Mouse (Mus musculus): ENCODE results near the gene Sept14. TPM values are rescaled to one million over a fixed set of nuclear protein-coding genes. Genes with fewer than 3 reads are reported as not detected.

Gene Sept14
- not detected in 2 replicates for polyA plus RNA-seq (2015; fragmentation: Nextera tagmentation; extraction: Ambion mirVana)

GRCm38 (mm10) chr5:129708412-129708811 is at the start of gene Sept14:
Gene Sept14, minus strand, starts transcription at chr5:129708512.
- 52% methylated on average over 2 of the region's 2 CpGs for WGBS (ENCODE audit: insufficient replicate concordance)
- ATAC-seq (ENCODE audit: insufficient read depth) = no peak
- no peak within 1 kb of the TSS for H3K9ac ChIP-seq

DNA sequence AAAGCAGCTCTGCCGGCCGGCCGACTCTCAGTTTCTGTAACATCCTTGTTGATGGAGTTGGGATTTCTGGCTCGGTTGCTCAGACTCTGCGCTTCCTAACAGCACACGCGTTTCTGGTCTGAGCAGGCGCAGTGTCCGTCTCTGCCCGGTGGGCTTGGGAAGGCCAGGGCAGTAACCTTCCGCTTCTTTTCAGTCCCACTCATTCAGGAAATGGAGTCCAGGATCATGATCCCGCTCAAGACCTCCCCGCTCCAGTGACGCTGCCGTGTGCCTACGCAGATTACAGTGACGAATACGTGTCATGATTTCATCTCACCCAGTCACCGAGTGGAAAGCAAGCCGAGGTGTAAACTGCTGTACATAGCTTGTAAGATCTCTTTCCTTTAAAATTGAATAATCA is 48.6 kb upstream of the Sept14 start:
- no peak overlapping the region for H3K4me3 ChIP-seq (replicated peaks)
- H3K4me1 ChIP-seq (replicated peaks) = no peaks in the 10 kb centered on the region
- no peaks in the 10 kb centered on the region for H3K27me3 ChIP-seq
- no peak overlapping the region for H3K9ac ChIP-seq
- H3K36me3 ChIP-seq (replicated peaks) = peaks cover 12% of the 10 kb centered on the region; the same call in 1 of the 2 replicates
- WGBS (ENCODE audit: insufficient replicate concordance) = 88% methylated on average over 20 of the region's 20 CpGs
- no peak for ATAC-seq (ENCODE audit: insufficient read depth)
- no peak overlapping the region for H3K27ac ChIP-seq (replicated peaks)
- no peaks in the 10 kb centered on the region for H3K9me3 ChIP-seq (replicated peaks)
- no peak overlapping the region for H3K4me2 ChIP-seq

More at GRCm38 (mm10) chr5:129708412-129708811, at the start of gene Sept14:
- H3K4me1 ChIP-seq (replicated peaks) = 0 out of 2 replicates have a peak, but pooled peaks cover 3% of the 10 kb centered on the region
- no peak within 1 kb of the TSS for H3K27ac ChIP-seq (replicated peaks)
- no peaks in the 10 kb centered on the region for H3K36me3 ChIP-seq (replicated peaks)
- H3K9me3 ChIP-seq (replicated peaks) = no peaks in the 10 kb centered on the region
- H3K27me3 ChIP-seq = peaks cover 15% of the 10 kb centered on the region; the same call in 1 of the 2 replicates
- no peak within 1 kb of the TSS for H3K4me2 ChIP-seq
- no peak within 1 kb of the TSS for H3K4me3 ChIP-seq (replicated peaks)

DNA sequence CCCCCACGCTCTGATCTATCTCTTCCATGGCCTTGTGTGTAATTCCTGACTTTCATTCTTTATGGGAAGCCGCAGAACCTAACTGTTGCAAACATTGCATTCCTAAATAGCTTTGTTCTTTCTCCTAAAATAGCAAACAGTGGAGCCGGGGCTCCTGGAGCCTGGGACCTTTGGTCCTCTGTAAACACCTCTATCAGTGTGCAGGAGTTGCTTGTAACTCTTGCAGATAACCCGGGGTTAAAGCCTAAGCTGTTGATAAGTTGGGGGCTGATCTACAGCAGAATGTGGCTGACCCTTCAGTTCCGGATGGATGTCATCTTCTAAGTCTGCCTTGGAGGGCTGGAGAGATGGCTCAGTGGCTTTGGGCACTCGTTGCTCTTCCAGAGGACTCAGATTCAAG is 35.7 kb upstream of the Sept14 start:
- 35% methylated on average over 6 of the region's 6 CpGs for WGBS (ENCODE audit: insufficient replicate concordance)
- Histone ChIP-seq H3K4me3 (replicated peaks) (no peak overlapping the region), H3K36me3 (replicated peaks) (peaks cover 33% of the 10 kb centered on the region), H3K27me3 (no peaks in the 10 kb centered on the region), H3K9me3 (replicated peaks) (no peaks in the 10 kb centered on the region), H3K9ac (peak overlapping the region; percentile 15; the same call in 1 of the 2 replicates), H3K4me2 (peak overlapping the region; percentile 44), H3K4me1 (replicated peaks) (peaks cover 32% of the 10 kb centered on the region), H3K27ac (replicated peaks) (peak overlapping the region; percentile 79)
- peak; percentile 50 for ATAC-seq (ENCODE audit: insufficient read depth)

DNA sequence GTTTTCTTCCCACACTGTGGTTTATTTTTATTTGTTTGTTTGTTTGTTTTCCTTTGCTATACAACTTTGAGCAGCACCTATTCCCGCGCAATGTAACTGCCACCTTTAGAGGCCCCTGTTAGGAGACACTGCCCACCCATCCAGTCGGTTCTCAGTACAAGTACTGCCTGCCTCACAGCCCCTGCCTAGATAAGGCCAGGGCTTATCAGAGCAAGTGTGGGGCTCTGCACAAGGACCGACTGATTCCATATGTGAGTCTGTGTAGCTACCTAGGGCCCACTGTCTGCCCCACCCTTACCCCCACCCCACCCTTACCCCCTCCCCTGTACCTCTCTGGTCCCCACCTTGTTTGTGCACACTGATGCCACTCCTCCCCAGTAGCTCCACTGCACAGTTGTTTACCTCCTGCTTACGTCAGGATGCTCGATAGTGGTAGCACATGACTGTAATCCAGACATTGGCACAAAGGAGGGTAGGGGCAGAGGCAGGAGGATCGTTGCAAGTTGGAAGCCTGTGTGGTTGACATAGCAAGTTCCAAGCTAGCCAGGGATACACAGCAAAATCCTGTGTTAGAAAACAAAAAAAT is 34.7 kb upstream of the Sept14 start:
- no peaks in the 10 kb centered on the region for H3K9me3 ChIP-seq (replicated peaks)
- H3K4me3 ChIP-seq (replicated peaks) = no peak overlapping the region
- H3K27me3 ChIP-seq = no peaks in the 10 kb centered on the region
- H3K36me3 ChIP-seq (replicated peaks) = peaks cover 28% of the 10 kb centered on the region
- H3K27ac ChIP-seq (replicated peaks) = peak overlapping the region; percentile 79
- H3K4me1 ChIP-seq (replicated peaks) = peaks cover 32% of the 10 kb centered on the region
- H3K9ac ChIP-seq = no peak overlapping the region
- 19% methylated on average over 7 of the region's 7 CpGs for WGBS (ENCODE audit: insufficient replicate concordance)
- H3K4me2 ChIP-seq = peak overlapping the region; percentile 44
- ATAC-seq (ENCODE audit: insufficient read depth) = peak; percentile 95

- Histone ChIP-seq H3K27me3 (no peaks in the 10 kb centered on the region), H3K36me3 (replicated peaks) (peaks cover 17% of the 10 kb centered on the region; the same call in 1 of the 2 replicates), H3K9ac (no peak overlapping the region), H3K4me2 (no peak overlapping the region), H3K9me3 (replicated peaks) (no peaks in the 10 kb centered on the region), H3K4me1 (replicated peaks) (peaks cover 32% of the 10 kb centered on the region), H3K4me3 (replicated peaks) (no peak overlapping the region), H3K27ac (replicated peaks) (no peak overlapping the region)
- no peak for ATAC-seq (ENCODE audit: insufficient read depth)
- WGBS (ENCODE audit: insufficient replicate concordance) = 74% methylated on average over 1 of the region's 1 CpGs
These were observed 32.7 kb upstream of the Sept14 start for GRCm38 (mm10) chr5:129740976-129741375.

DNA sequence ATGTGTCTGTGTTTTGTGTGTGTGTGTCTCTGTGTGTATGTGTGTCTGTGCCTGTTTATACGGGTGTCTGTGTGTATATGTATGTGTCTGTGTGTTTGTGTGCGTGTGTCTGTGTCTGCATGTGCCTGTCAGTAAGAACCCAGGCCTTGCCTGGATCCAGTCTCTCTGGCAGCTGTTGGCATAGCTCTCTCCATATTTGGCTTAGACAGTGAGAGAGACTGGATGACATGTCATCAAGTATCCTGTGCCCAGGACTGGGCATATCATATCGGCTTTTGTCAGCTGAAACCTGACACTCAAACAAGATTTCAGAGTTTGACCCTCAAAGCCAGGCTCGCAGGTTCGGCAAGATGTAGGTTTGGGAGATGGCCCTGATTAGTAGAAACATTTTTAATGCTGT is 22.7 kb upstream of the Sept14 start:
- peak overlapping the region; percentile 85 for H3K27ac ChIP-seq (replicated peaks)
- H3K36me3 ChIP-seq (replicated peaks) = no peaks in the 10 kb centered on the region
- H3K4me2 ChIP-seq = no peak overlapping the region
- peak overlapping the region; percentile 39; the same call in 1 of the 2 replicates for H3K9ac ChIP-seq
- H3K9me3 ChIP-seq (replicated peaks) = no peaks in the 10 kb centered on the region
- H3K4me3 ChIP-seq (replicated peaks) = no peak overlapping the region
- no peak for ATAC-seq (ENCODE audit: insufficient read depth)
- 68% methylated on average over 5 of the region's 5 CpGs for WGBS (ENCODE audit: insufficient replicate concordance)
- no peaks in the 10 kb centered on the region for H3K27me3 ChIP-seq
- H3K4me1 ChIP-seq (replicated peaks) = peaks cover 59% of the 10 kb centered on the region

DNA sequence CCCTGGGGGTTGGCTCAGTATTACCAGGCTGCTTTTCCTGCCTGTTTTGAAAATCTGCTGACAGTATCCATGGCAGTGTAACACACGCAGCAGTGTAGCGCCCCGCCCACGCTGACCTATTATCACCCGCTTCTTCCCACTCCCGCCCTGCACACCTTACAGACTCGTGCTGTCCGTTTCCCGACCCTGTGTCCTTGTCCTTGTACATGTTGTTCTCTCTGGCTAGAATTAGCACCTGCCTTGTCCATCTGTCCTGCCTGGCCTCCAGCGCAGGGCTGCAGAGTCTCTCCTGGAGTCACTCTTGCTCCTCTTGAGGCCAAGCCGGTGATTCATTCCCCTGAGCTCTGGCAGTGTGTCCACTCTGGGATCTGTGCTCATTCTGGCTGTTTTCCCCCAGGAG is 22.0 kb upstream of the Sept14 start:
- H3K36me3 ChIP-seq (replicated peaks) = no peaks in the 10 kb centered on the region
- peak overlapping the region; percentile 85 for H3K27ac ChIP-seq (replicated peaks)
- 24% methylated on average over 11 of the region's 11 CpGs for WGBS (ENCODE audit: insufficient replicate concordance)
- peaks cover 62% of the 10 kb centered on the region for H3K4me1 ChIP-seq (replicated peaks)
- no peak overlapping the region; the same call in 1 of the 2 replicates for H3K4me3 ChIP-seq (replicated peaks)
- H3K9ac ChIP-seq = peak overlapping the region; percentile 39; the same call in 1 of the 2 replicates
- no peaks in the 10 kb centered on the region for H3K27me3 ChIP-seq
- peak; percentile 69 for ATAC-seq (ENCODE audit: insufficient read depth)
- peak overlapping the region; percentile 68 for H3K4me2 ChIP-seq
- no peaks in the 10 kb centered on the region for H3K9me3 ChIP-seq (replicated peaks)

DNA sequence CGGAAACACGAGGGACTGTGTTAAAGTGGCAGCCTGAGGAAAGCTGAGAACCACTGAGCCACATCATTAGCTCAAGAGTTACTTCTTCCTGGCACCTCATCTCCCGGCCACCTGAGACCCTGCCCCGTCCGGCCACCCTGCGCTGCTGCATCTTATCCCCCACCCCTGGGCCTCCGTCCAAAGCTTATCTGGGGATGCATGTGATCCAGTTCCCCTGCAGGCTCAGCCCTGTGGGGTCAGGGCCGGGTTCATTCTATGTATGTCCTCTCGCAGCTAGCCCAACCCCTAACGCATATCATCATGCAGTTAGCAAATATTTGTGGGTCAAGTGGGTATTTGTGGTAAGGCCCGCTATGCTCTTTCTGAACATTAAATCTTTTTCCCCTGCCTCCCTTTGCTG is 21.0 kb upstream of the Sept14 start:
- WGBS (ENCODE audit: insufficient replicate concordance) = 19% methylated on average over 11 of the region's 11 CpGs
- peak overlapping the region; percentile 39 for H3K9ac ChIP-seq
- peak; percentile 46; the same call in 1 of the 2 replicates for ATAC-seq (ENCODE audit: insufficient read depth)

GRCm38 (mm10) chr5:129726784-129727183 is 18.5 kb upstream of the Sept14 start:
- peak overlapping the region; percentile 95; the same call in 1 of the 2 replicates for H3K4me3 ChIP-seq (replicated peaks)

More for the DNA sequence above, 21.0 kb upstream of the Sept14 start:
- Histone ChIP-seq H3K4me2 (peak overlapping the region; percentile 68), H3K27ac (replicated peaks) (peak overlapping the region; percentile 85), H3K27me3 (no peaks in the 10 kb centered on the region), H3K36me3 (replicated peaks) (no peaks in the 10 kb centered on the region), H3K4me1 (replicated peaks) (peaks cover 67% of the 10 kb centered on the region), H3K4me3 (replicated peaks) (no peak overlapping the region), H3K9me3 (replicated peaks) (no peaks in the 10 kb centered on the region)

GRCm38 (mm10) chr5:129725774-129726392 is 17.6 kb upstream of the Sept14 start:
- no peaks in the 10 kb centered on the region for H3K9me3 ChIP-seq (replicated peaks)
- no peaks in the 10 kb centered on the region for H3K27me3 ChIP-seq
- peaks cover 70% of the 10 kb centered on the region for H3K4me1 ChIP-seq (replicated peaks)
- no peak for ATAC-seq (ENCODE audit: insufficient read depth)
- peak overlapping the region; percentile 78 for H3K4me2 ChIP-seq
- H3K9ac ChIP-seq = peak overlapping the region; percentile 97
- peak overlapping the region; percentile 95 for H3K4me3 ChIP-seq (replicated peaks)
- WGBS (ENCODE audit: insufficient replicate concordance) = 19% methylated on average over 7 of the region's 7 CpGs
- peak overlapping the region; percentile 96 for H3K27ac ChIP-seq (replicated peaks)
- no peaks in the 10 kb centered on the region for H3K36me3 ChIP-seq (replicated peaks)

More at GRCm38 (mm10) chr5:129726784-129727183, 18.5 kb upstream of the Sept14 start:
- Histone ChIP-seq H3K4me1 (replicated peaks) (peaks cover 76% of the 10 kb centered on the region), H3K9ac (peak overlapping the region; percentile 97; the same call in 1 of the 2 replicates), H3K27me3 (no peaks in the 10 kb centered on the region), H3K4me2 (peak overlapping the region; percentile 78), H3K27ac (replicated peaks) (0 out of 2 replicates have a peak overlapping the region, but pooled peaks have one; percentile 96), H3K9me3 (replicated peaks) (no peaks in the 10 kb centered on the region), H3K36me3 (replicated peaks) (no peaks in the 10 kb centered on the region)
- 69% methylated on average over 3 of the region's 3 CpGs for WGBS (ENCODE audit: insufficient replicate concordance)
- no peak for ATAC-seq (ENCODE audit: insufficient read depth)

Measured in liver, embryonic 15.5 days (tissue).